Mouse (Mus musculus) MEL (cell line): ENCODE results near the gene Phf12. TPM values are rescaled to one million over a fixed set of nuclear protein-coding genes. Genes with fewer than 3 reads are reported as not detected.
A peak's percentile ranks its signal among the peaks of the same experiment; 100 is the strongest.

Experiments used
- DNase-seq: peaks from one replicate; pipeline ENCODE4 v3.0.0; 2011; ENCODE audit warnings: low read depth, low spot score
- H3K27ac ChIP-seq: 2 replicates; pipeline ENCODE4 v1.5.1; 2012; ENCODE audit warnings: low read depth, mild to moderate bottlenecking, control low read depth, low read length, moderate library complexity; ENCODE audit not compliant: control insufficient read depth
- H3K27me3 ChIP-seq, 2 experiments: fragments of 150-350 bp in 1 of 2; sonication (generic) in 1 of 2; 2 replicates each; pipeline ENCODE4 v1.6.1; 2012; ENCODE audit warnings: low read length in 2 of 2, mild to moderate bottlenecking in 2 of 2, improper control_type of control experiment in 1 of 2, moderate library complexity in 1 of 2; ENCODE audit not compliant: insufficient read depth in 2 of 2, control insufficient read depth in 1 of 2
- H3K36me3 ChIP-seq, 2 experiments: 2 replicates each; pipeline ENCODE4 v1.6.1; 2012 to 2014; ENCODE audit warnings: low read length in 2 of 2, improper control_type of control experiment in 1 of 2, inconsistent platforms in 1 of 2, mild to moderate bottlenecking in 1 of 2; ENCODE audit not compliant: insufficient read depth in 2 of 2, control insufficient read depth in 1 of 2
- H3K4me1 ChIP-seq, 2 experiments: fragments of 150-350 bp in 1 of 2; sonication (generic) in 1 of 2; 2 replicates each; pipeline ENCODE4 v1.6.1; 2012; ENCODE audit warnings: low read length in 2 of 2, improper control_type of control experiment in 1 of 2, mild to moderate bottlenecking in 1 of 2; ENCODE audit not compliant: insufficient read depth in 2 of 2, control insufficient read depth in 1 of 2
- H3K4me3 ChIP-seq, 2 experiments: fragments of 150-350 bp in 1 of 2; sonication (generic) in 1 of 2; 2 replicates each; pipeline ENCODE4 v1.5.1; 2012; ENCODE audit warnings: low read depth in 2 of 2, low read length in 2 of 2, mild to moderate bottlenecking in 2 of 2, moderate library complexity in 2 of 2, control low read depth in 1 of 2, improper control_type of control experiment in 1 of 2; ENCODE audit not compliant: control insufficient read depth in 1 of 2, insufficient read depth in 1 of 2
- H3K79me2 ChIP-seq: 2 replicates; pipeline ENCODE4 v1.6.1; 2012; ENCODE audit warnings: mild to moderate bottlenecking, low read length, moderate library complexity; ENCODE audit not compliant: control insufficient read depth, poor library complexity, insufficient read depth
- H3K9ac ChIP-seq: 2 replicates; pipeline ENCODE4 v1.6.1; 2012; ENCODE audit warnings: low read depth, mild to moderate bottlenecking, control low read depth, low read length, moderate library complexity; ENCODE audit not compliant: control insufficient read depth, poor library complexity, severe bottlenecking
- H3K9me3 ChIP-seq: fragments of 150-350 bp; sonication (generic); replicated peaks from 2 replicates; pipeline ENCODE4 v1.6.1; 2012; ENCODE audit warnings: mild to moderate bottlenecking, low read length, improper control_type of control experiment, moderate library complexity; ENCODE audit not compliant: insufficient read depth
- BHLHE40 ChIP-seq: IDR thresholded peaks from 2 replicates; pipeline ENCODE4 v1.6.1; 2012; ENCODE audit warnings: low read depth, mild to moderate bottlenecking, inconsistent platforms, low read length, improper control_type of control experiment, borderline replicate concordance
- CHD2 ChIP-seq: IDR thresholded peaks from 2 replicates; pipeline ENCODE4 v1.6.1; 2011; ENCODE audit warnings: low read length, improper control_type of control experiment
- EP300 ChIP-seq, 2 experiments: IDR thresholded peaks; 2 replicates each; pipeline ENCODE4 v1.6.1; 2011; ENCODE audit warnings: improper control_type of control experiment in 2 of 2, low read length in 2 of 2, low read depth in 1 of 2, mild to moderate bottlenecking in 1 of 2
- ETS1 ChIP-seq: IDR thresholded peaks from 2 replicates; pipeline ENCODE4 v1.6.1; 2012; ENCODE audit warnings: low read depth, mild to moderate bottlenecking, inconsistent platforms, low read length, improper control_type of control experiment, moderate library complexity
- GATA1 ChIP-seq: IDR thresholded peaks from 2 replicates; pipeline ENCODE4 v1.6.1; 2011; ENCODE audit warnings: low read depth, low read length, improper control_type of control experiment
- KAT2A ChIP-seq: conservative IDR thresholded peaks from 2 replicates; pipeline ENCODE4 v1.6.1; 2012; ENCODE audit warnings: low read depth, low read length, improper control_type of control experiment, inconsistent platforms
- MAX ChIP-seq: IDR thresholded peaks from 2 replicates; pipeline ENCODE4 v1.6.1; 2011; ENCODE audit warnings: low read length, improper control_type of control experiment
- MEF2A ChIP-seq: IDR thresholded peaks from 2 replicates; pipeline ENCODE4 v1.6.1; 2014; ENCODE audit warnings: low read depth, mild to moderate bottlenecking, inconsistent platforms, low read length, improper control_type of control experiment; ENCODE audit not compliant: poor library complexity, insufficient replicate concordance, severe bottlenecking; ENCODE audit errors: extremely low read depth
- POLR2AphosphoS5 ChIP-seq: IDR thresholded peaks from 2 replicates; pipeline ENCODE4 v1.6.1; 2012; ENCODE audit warnings: low read depth, borderline replicate concordance, mild to moderate bottlenecking, inconsistent platforms, low read length, moderate library complexity, mixed read lengths
- RCOR1 ChIP-seq: IDR thresholded peaks from 2 replicates; pipeline ENCODE4 v1.6.1; 2012; ENCODE audit warnings: low read depth, mild to moderate bottlenecking, inconsistent platforms, low read length, improper control_type of control experiment
- SIN3A ChIP-seq: IDR thresholded peaks from 2 replicates; pipeline ENCODE4 v1.6.1; 2012; ENCODE audit warnings: low read length, improper control_type of control experiment, inconsistent platforms
- TAL1 ChIP-seq: IDR thresholded peaks from 2 replicates; pipeline ENCODE4 v1.6.1; 2012; ENCODE audit warnings: mild to moderate bottlenecking, inconsistent platforms, low read length, moderate library complexity, mixed read lengths
- TCF12 ChIP-seq: IDR thresholded peaks from 2 replicates; pipeline ENCODE4 v1.6.1; 2014; ENCODE audit warnings: low read depth, mild to moderate bottlenecking, inconsistent platforms, low read length, improper control_type of control experiment, moderate library complexity
- UBTF ChIP-seq: IDR thresholded peaks from 2 replicates; pipeline ENCODE4 v1.6.1; 2012; ENCODE audit warnings: low read depth, mild to moderate bottlenecking, inconsistent platforms, low read length, improper control_type of control experiment, moderate library complexity, borderline replicate concordance; ENCODE audit not compliant: insufficient read depth
- USF1 ChIP-seq: IDR thresholded peaks from 2 replicates; pipeline ENCODE4 v1.6.1; 2014; ENCODE audit warnings: low read depth, mild to moderate bottlenecking, inconsistent platforms, low read length, improper control_type of control experiment, moderate library complexity
- USF2 ChIP-seq, 2 experiments: IDR thresholded peaks; 2 replicates each; pipeline ENCODE4 v1.6.1; 2011 to 2012; ENCODE audit warnings: improper control_type of control experiment in 2 of 2, low read length in 2 of 2, borderline replicate concordance in 1 of 2, inconsistent platforms in 1 of 2, low read depth in 1 of 2, mild to moderate bottlenecking in 1 of 2; ENCODE audit not compliant: insufficient read depth in 1 of 2
- ZKSCAN1 ChIP-seq: IDR thresholded peaks from 2 replicates; pipeline ENCODE4 v1.6.1; 2012; ENCODE audit warnings: low read depth, mild to moderate bottlenecking, inconsistent platforms, low read length, improper control_type of control experiment, moderate library complexity
- ZNF384 ChIP-seq: IDR thresholded peaks from 2 replicates; pipeline ENCODE4 v1.6.1; 2012; ENCODE audit warnings: low read depth, mild to moderate bottlenecking, inconsistent platforms, low read length, improper control_type of control experiment
- polyA plus RNA-seq, 2 experiments: library from polyadenylated mRNA; stranded (reverse) in 1 of 2; unstranded in 1 of 2; fragments of >175 nt in 1 of 2; fragments of >200 nt in 1 of 2; gene quantifications; 2 replicates each; pipeline versions ENCODE4 v1.2.1 to v1.2.4; 2012; ENCODE audit warnings: low replicate concordance in 2 of 2, low read depth in 1 of 2; ENCODE audit not compliant: insufficient read length in 2 of 2, insufficient read depth in 1 of 2, missing spikeins in 1 of 2
- total RNA-seq: library from RNA; depleted of rRNA; stranded (reverse); fragments of 300-350 nt; gene quantifications from 2 replicates; pipeline ENCODE4 v1.2.3, GENCODE M21; 2012

The Phf12 gene
- total and polyA plus RNA-seq, 3 experiments: 20.7 to 56.9 (median 43.8) TPM

- TF ChIP-seq ETS1 (no peak), MEF2A (no peak), ZNF384 (peak; percentile 81)
Observed at GRCm38 (mm10) chr11:78059833-78060757, 77.5 kb downstream of the Phf12 start (continued).

- Histone ChIP-seq H3K4me3 (no peak overlapping the region), H3K9me3 (no peaks in the 10 kb centered on the region), H3K79me2 (no peaks in the 10 kb centered on the region), H3K27ac (no peak overlapping the region), H3K9ac (no peak overlapping the region), H3K4me1 (peaks cover 12% of the 10 kb centered on the region in 2 experiments), H3K36me3 (peaks cover 0 to 14% of the 10 kb centered on the region in 2 experiments; a peak in 2 of 4 replicates), H3K27me3 (no peaks in the 10 kb centered on the region)
- DNase-seq: no peak
- TF ChIP-seq USF1 (no peak), GATA1 (peak; percentile 29; the same call in 1 of the 2 replicates), EP300 (IDR thresholded peaks at IDR 0.05; ENCODE audit: low read depth in 1 of 2, low read length in 2 of 2) (peak in 1 of 2 experiments; percentile 37; a peak in 1 of 4 replicates), ZNF384 (no peak)
Observed at GRCm38 (mm10) chr11:78062563-78062962, 80.0 kb downstream of the Phf12 start.

GRCm38 (mm10) chr11:78065906-78066305 lies 83.4 kb downstream of the Phf12 start:
- peaks cover 0 to 35% of the 10 kb centered on the region in 2 experiments; a peak in 2 of 4 replicates for H3K36me3 ChIP-seq
- H3K27me3 ChIP-seq: no peaks in the 10 kb centered on the region
- H3K27ac ChIP-seq: peak overlapping the region; percentile 15; the same call in 1 of the 2 replicates
- peaks cover 24 to 34% of the 10 kb centered on the region in 2 experiments for H3K4me1 ChIP-seq
- no peak overlapping the region for H3K9ac ChIP-seq
- no peaks in the 10 kb centered on the region for H3K9me3 ChIP-seq
- H3K4me3 ChIP-seq: no peak overlapping the region
- TF ChIP-seq UBTF (no peak), TCF12 (peak; percentile 91), GATA1 (peak; percentile 64), TAL1 (peak; percentile 81), RCOR1 (peak; percentile 85), ETS1 (peak; percentile 88), POLR2AphosphoS5 (no peak), BHLHE40 (0 out of 2 replicates have a peak, but pooled peaks have one; percentile 39), CHD2 (no peak; the same call in 1 of the 2 replicates), SIN3A (peak; percentile 77), EP300 (IDR thresholded peaks at IDR 0.05; ENCODE audit: low read depth in 1 of 2, low read length in 2 of 2) (peak; percentile 64 to 89), ZKSCAN1 (no peak), MAX (0 out of 2 replicates have a peak, but pooled peaks have one; percentile 48), USF2 (IDR thresholded peaks at IDR 0.05; ENCODE audit: borderline replicate concordance in 1 of 2, insufficient read depth in 1 of 2, low read depth in 1 of 2, low read length in 2 of 2) (no peak), KAT2A (no peak)
- peak; percentile 58 for DNase-seq
- H3K79me2 ChIP-seq: no peaks in the 10 kb centered on the region
